Mouse (Mus musculus): ENCODE data around the gene Atp1a2. TPM values are rescaled to one million over a fixed set of nuclear protein-coding genes. Genes with fewer than 3 reads are reported as not detected.
"Not testable (repeated sequence)": the region's sequence is repeated elsewhere in the genome, so short reads cannot be mapped to it uniquely, and the experiment has no call there.

The Atp1a2 gene
- polyA plus RNA-seq, 1 experiment from 2014 or later = 23.4 TPM

- no peak overlapping the region for H3K27ac ChIP-seq (ENCODE audit: poor library complexity, severe bottlenecking)
- no peak overlapping the region for H3K4me2 ChIP-seq
- 79% methylated on average over 10 of the region's 10 CpGs for WGBS
- H3K9ac ChIP-seq = no peak overlapping the region
- H3K36me3 ChIP-seq = peaks cover 3% of the 10 kb centered on the region; the same call in 1 of the 2 replicates
- H3K27me3 ChIP-seq (replicated peaks) = no peaks in the 10 kb centered on the region
- no peak for ATAC-seq (ENCODE audit: insufficient number of reproducible peaks, low FRiP score)
- 0 out of 2 replicates have a peak, but pooled peaks cover 5% of the 10 kb centered on the region for H3K4me1 ChIP-seq (replicated peaks)
- no peak overlapping the region for H3K4me3 ChIP-seq
- no peaks in the 10 kb centered on the region for H3K9me3 ChIP-seq (replicated peaks)
Observed at GRCm38 (mm10) chr1:172271765-172272164, 26.1 kb downstream of the Atp1a2 start.

GRCm38 (mm10) chr1:172271208-172271607, 26.7 kb downstream of the Atp1a2 start:
- Histone ChIP-seq H3K36me3 (peaks cover 3% of the 10 kb centered on the region; the same call in 1 of the 2 replicates), H3K4me1 (replicated peaks) (0 out of 2 replicates have a peak, but pooled peaks cover 5% of the 10 kb centered on the region), H3K27ac (ENCODE audit: poor library complexity, severe bottlenecking) (no peak overlapping the region), H3K9ac (no peak overlapping the region), H3K27me3 (replicated peaks) (no peaks in the 10 kb centered on the region), H3K4me2 (no peak overlapping the region), H3K9me3 (replicated peaks) (no peaks in the 10 kb centered on the region), H3K4me3 (no peak overlapping the region)
- no peak for ATAC-seq (ENCODE audit: insufficient number of reproducible peaks, low FRiP score)
- WGBS = 87% methylated on average over 3 of the region's 3 CpGs

- Histone ChIP-seq H3K4me1 (replicated peaks) (peaks cover 5% of the 10 kb centered on the region; the same call in 1 of the 2 replicates), H3K27me3 (replicated peaks) (no peaks in the 10 kb centered on the region), H3K27ac (ENCODE audit: poor library complexity, severe bottlenecking) (peak within 1 kb of the TSS; percentile 53; the same call in 1 of the 2 replicates), H3K9me3 (replicated peaks) (peaks cover 9% of the 10 kb centered on the region; the same call in 1 of the 2 replicates), H3K9ac (no peak within 1 kb of the TSS), H3K4me2 (no peak within 1 kb of the TSS), H3K4me3 (no peak within 1 kb of the TSS), H3K36me3 (0 out of 2 replicates have a peak, but pooled peaks cover 3% of the 10 kb centered on the region)
- no peak for ATAC-seq (ENCODE audit: insufficient number of reproducible peaks, low FRiP score)
- 61% methylated on average over 8 of the region's 8 CpGs for WGBS
Observed at GRCm38 (mm10) chr1:172261477-172262078, 36.3 kb downstream of the Atp1a2 start, which contains the start of gene Igsf8. Igsf8 (plus strand) TSS chr1:172261641.

- Histone ChIP-seq H3K36me3 (no peaks in the 10 kb centered on the region), H3K4me2 (no peak within 1 kb of the TSS), H3K9me3 (replicated peaks) (no peaks in the 10 kb centered on the region; the same call in 1 of the 2 replicates), H3K4me3 (no peak within 1 kb of the TSS), H3K27ac (ENCODE audit: poor library complexity, severe bottlenecking) (no peak within 1 kb of the TSS), H3K27me3 (replicated peaks) (no peaks in the 10 kb centered on the region), H3K9ac (no peak within 1 kb of the TSS), H3K4me1 (replicated peaks) (peaks cover 5% of the 10 kb centered on the region; the same call in 1 of the 2 replicates)
- ATAC-seq (ENCODE audit: insufficient number of reproducible peaks, low FRiP score) = no peak
- WGBS = 82% methylated on average over 6 of the region's 6 CpGs
Observed at GRCm38 (mm10) chr1:172258314-172258713, 39.5 kb downstream of the Atp1a2 start, which contains the start of gene Atp1a4. Atp1a4 (minus strand) TSS chr1:172258414.

- Histone ChIP-seq H3K9me3 (replicated peaks) (no peaks in the 10 kb centered on the region), H3K27me3 (replicated peaks) (peaks cover 8% of the 10 kb centered on the region; the same call in 1 of the 2 replicates), H3K4me3 (no peak overlapping the region), H3K36me3 (no peaks in the 10 kb centered on the region), H3K4me2 (no peak overlapping the region), H3K27ac (ENCODE audit: poor library complexity, severe bottlenecking) (no peak overlapping the region), H3K9ac (peak overlapping the region; percentile 5; the same call in 1 of the 2 replicates), H3K4me1 (replicated peaks) (peaks cover 15% of the 10 kb centered on the region)
- WGBS = 32% methylated on average over 2 of the region's 2 CpGs
- ATAC-seq (ENCODE audit: insufficient number of reproducible peaks, low FRiP score) = no peak
Observed at GRCm38 (mm10) chr1:172247679-172248078, 50.2 kb downstream of the Atp1a2 start.

GRCm38 (mm10) chr1:172247216-172247615, 50.6 kb downstream of the Atp1a2 start:
- Histone ChIP-seq H3K27me3 (replicated peaks) (peaks cover 8% of the 10 kb centered on the region; the same call in 1 of the 2 replicates), H3K4me2 (no peak overlapping the region), H3K9ac (peak overlapping the region; percentile 5; the same call in 1 of the 2 replicates), H3K36me3 (no peaks in the 10 kb centered on the region), H3K4me3 (no peak overlapping the region), H3K9me3 (replicated peaks) (no peaks in the 10 kb centered on the region), H3K4me1 (replicated peaks) (peaks cover 16% of the 10 kb centered on the region), H3K27ac (ENCODE audit: poor library complexity, severe bottlenecking) (no peak overlapping the region)
- no peak for ATAC-seq (ENCODE audit: insufficient number of reproducible peaks, low FRiP score)
- WGBS = 63% methylated on average over 4 of the region's 4 CpGs

GRCm38 (mm10) chr1:172244645-172245044, 53.2 kb downstream of the Atp1a2 start:
- ATAC-seq (ENCODE audit: insufficient number of reproducible peaks, low FRiP score); H3K9me3 ChIP-seq (replicated peaks); H3K27ac ChIP-seq (ENCODE audit: poor library complexity, severe bottlenecking); H3K27me3 ChIP-seq (replicated peaks); H3K36me3 ChIP-seq: not testable (repeated sequence)
- H3K4me1 ChIP-seq (replicated peaks) = peaks cover 28% of the 10 kb centered on the region
- H3K4me2 ChIP-seq = peak overlapping the region; percentile 56
- H3K4me3 ChIP-seq = peak overlapping the region; percentile 18
- WGBS = 23% methylated on average over 23 of the region's 23 CpGs
- H3K9ac ChIP-seq = peak overlapping the region; percentile 3; the same call in 1 of the 2 replicates

- 22% methylated on average over 16 of the region's 16 CpGs for WGBS
- no peak for ATAC-seq (ENCODE audit: insufficient number of reproducible peaks, low FRiP score)
- Histone ChIP-seq H3K4me3 (peak overlapping the region; percentile 22), H3K4me1 (replicated peaks) (peaks cover 28% of the 10 kb centered on the region), H3K36me3 (no peaks in the 10 kb centered on the region), H3K9me3 (replicated peaks) (no peaks in the 10 kb centered on the region), H3K4me2 (peak overlapping the region; percentile 56), H3K27ac (ENCODE audit: poor library complexity, severe bottlenecking) (peak overlapping the region; percentile 87), H3K27me3 (replicated peaks) (peaks cover 8% of the 10 kb centered on the region; the same call in 1 of the 2 replicates), H3K9ac (0 out of 2 replicates have a peak overlapping the region, but pooled peaks have one; percentile 3)
Observed at GRCm38 (mm10) chr1:172243547-172244205, 54.2 kb downstream of the Atp1a2 start.

- Histone ChIP-seq H3K4me3 (no peak overlapping the region), H3K36me3 (no peaks in the 10 kb centered on the region), H3K9ac (no peak overlapping the region), H3K27ac (ENCODE audit: poor library complexity, severe bottlenecking) (peak overlapping the region; percentile 87), H3K4me2 (no peak overlapping the region), H3K27me3 (replicated peaks) (peaks cover 8% of the 10 kb centered on the region; the same call in 1 of the 2 replicates), H3K4me1 (replicated peaks) (peaks cover 26% of the 10 kb centered on the region), H3K9me3 (replicated peaks) (no peaks in the 10 kb centered on the region)
- WGBS = 27% methylated on average over 2 of the region's 2 CpGs
- peak; percentile 78 for ATAC-seq (ENCODE audit: insufficient number of reproducible peaks, low FRiP score)
Observed at GRCm38 (mm10) chr1:172242401-172242800, 55.5 kb downstream of the Atp1a2 start.

GRCm38 (mm10) chr1:172240945-172241708, 56.7 kb downstream of the Atp1a2 start:
- Histone ChIP-seq H3K36me3 (no peaks in the 10 kb centered on the region), H3K4me3 (no peak overlapping the region), H3K27ac (ENCODE audit: poor library complexity, severe bottlenecking) (peak overlapping the region; percentile 87), H3K9ac (no peak overlapping the region), H3K4me1 (replicated peaks) (peaks cover 25% of the 10 kb centered on the region), H3K9me3 (replicated peaks) (no peaks in the 10 kb centered on the region), H3K4me2 (no peak overlapping the region), H3K27me3 (replicated peaks) (peaks cover 8% of the 10 kb centered on the region; the same call in 1 of the 2 replicates)
- 64% methylated on average over 6 of the region's 6 CpGs for WGBS
- ATAC-seq (ENCODE audit: insufficient number of reproducible peaks, low FRiP score) = no peak

Data from heart, embryonic 12.5 days (tissue).